Mouse (Mus musculus): ENCODE measurements around the gene Itk. TPM values are rescaled to one million over a fixed set of nuclear protein-coding genes. Genes with fewer than 3 reads are reported as not detected.

Gene Itk
- polyA plus RNA-seq, 1 experiment: 0.65 TPM

DNA sequence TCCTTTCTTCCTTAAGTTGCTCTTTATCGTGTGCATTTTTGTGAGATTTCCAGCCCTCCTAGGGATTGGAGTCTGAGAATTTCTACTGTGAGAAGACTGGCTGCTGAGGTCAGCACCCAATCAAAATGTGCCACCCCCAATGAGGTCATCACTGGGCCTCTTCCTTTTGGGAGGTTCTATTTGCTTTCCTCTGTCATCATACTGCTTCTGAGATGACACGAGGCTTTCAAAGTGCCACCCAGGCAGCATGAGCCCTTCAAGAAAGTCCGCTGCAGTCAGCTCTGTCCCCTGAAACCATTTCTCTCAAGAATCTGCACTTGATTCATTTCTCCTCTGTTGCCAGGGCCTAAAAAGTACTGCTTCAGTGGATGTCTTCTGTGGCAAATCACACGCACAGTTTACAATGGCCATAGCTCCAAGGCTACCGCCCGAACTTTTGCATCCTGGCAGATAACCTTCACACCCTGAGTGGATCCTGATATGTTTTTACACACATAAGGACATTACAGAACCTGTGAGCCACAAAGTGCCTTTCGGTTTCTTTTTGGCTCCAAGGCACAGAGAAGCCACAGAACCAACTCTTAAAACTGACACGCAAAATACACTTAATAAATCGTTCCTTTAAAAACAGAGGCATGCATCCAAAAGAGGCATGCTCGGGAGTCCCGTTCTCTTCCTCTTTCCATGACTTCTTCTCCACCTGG, 80.9 kb downstream of the Itk start:
- DNase-seq (ENCODE audit: low spot score): no peak

DNA sequence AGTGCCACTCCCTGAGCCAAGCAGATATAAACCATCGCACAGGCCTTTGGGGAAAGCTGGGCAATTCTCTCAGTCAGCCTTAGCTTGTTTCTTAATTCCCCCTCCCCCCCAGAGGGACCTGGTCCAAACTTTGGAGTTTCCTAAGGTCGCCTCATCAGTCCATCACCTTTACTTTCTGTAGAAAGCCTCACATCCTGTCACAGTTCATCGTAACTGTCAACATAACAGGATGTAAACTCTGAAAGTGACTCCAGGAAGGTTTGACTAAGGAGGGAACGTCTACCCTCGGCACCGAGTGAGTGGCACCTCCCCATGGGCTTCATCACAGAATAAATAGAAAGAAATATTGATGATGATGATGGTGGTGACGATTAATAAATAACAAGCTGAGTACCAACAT, 81.5 kb downstream of the Itk start:
- no peak for DNase-seq (ENCODE audit: low spot score)

DNA sequence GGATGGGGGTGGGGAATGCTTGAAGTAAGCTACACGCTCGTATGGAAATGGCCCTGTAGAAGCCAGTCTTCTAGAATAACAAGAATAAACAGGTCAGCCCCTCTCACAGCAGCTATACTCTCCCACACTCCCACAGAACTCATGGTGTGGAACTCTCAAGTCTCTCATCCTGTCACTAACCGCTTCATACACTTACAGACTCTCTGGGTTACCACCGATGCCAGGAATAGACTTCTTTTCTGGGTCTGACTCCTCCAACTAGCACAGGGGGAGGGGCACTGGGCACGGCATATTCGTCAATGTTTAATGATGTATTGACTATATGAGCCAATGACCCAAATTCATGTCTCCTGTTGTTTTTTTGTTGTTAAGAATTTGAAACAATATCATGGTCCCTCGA, 82.5 kb downstream of the Itk start:
- no peak for DNase-seq (ENCODE audit: low spot score)

DNA sequence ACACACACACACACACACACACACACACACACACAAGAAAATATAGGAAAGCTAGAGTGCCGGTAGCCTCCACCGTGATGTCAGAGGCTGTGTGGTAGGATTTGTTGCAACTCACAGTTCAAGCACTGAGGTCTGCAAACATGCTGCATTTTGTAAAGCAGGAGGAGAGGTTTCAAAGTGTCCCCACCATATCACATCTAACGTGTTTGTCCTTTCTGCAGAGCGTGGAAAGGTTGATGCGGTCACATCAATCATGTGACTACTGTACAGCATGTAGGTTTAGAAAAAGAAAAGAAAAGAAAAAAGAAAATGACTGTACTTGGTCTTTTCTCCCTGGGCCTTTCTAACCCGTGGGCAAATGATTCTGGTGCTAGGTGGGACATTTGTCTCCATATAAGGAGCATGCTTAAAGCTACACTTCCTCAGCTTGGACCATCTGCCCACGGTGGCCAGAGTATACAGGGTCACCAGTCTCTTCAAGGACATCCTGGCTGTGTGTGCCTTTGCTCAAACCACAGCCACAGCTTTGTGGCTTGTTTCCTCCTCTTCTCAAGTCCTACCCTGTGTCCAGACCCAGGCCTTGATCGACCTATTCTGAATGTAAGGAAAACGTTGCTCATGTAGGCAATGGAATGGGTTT, 83.3 kb downstream of the Itk start:
- DNase-seq (ENCODE audit: low spot score): no peak

DNA sequence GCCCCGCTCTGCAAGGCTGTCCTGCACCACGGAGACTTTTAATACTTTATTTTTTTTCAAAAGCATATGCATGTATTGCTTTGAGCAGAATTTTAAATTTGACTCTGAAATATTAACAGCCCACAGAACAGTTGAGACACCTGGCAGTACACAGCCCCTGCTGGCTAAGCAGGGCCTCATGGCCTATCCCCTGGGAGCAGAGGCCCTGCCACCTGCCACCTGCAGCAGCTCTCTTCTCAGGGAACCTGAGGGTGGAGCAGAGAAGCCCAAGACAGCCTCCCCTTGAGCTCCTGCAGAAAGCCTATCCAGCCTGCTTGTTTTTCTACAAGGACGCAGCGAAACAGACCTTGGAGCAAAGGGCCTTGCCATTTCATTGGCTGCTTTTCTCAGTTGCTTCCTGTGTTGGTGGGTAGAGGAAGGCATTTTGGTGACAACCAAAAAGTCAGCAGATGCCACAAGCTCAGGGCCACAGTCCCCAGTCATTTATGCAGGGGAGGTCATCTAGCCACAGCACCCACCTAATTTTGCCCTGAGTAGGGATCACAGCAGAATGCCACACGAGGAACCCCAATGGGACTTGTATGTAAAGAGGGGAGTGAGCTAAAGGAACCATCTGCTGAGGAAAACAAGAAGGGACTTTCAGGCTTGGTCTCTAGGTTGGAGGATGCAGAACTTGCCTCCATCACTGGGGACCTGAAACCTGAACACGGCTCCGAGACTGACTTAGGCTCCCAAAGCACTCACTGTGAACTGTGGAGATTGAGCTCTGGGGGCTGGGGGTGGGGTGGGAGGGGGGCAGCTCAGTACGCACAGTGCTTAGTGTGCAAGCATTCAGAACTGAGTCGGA, 84.2 kb downstream of the Itk start:
- no peak for DNase-seq (ENCODE audit: low spot score)

DNA sequence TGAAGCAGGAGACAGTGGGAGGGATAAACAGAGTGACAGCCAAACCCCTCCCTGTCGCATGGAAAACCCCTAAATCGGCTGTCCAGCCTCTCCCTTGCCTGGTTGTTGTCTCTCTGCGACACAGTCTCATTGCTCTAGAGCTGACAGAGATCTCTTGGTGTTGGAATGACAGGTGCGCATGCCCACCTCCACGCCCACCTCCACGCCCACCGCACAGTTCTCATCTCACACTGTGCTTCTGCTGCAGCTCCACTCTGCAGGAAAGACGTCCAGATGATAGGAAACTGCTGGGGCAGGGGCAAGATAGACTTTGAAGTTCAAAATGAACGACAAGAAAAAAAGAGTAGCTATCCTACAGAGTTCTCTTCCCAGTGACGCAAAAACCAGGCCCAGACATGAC, 85.2 kb downstream of the Itk start:
- no peak for DNase-seq (ENCODE audit: low spot score)

DNA sequence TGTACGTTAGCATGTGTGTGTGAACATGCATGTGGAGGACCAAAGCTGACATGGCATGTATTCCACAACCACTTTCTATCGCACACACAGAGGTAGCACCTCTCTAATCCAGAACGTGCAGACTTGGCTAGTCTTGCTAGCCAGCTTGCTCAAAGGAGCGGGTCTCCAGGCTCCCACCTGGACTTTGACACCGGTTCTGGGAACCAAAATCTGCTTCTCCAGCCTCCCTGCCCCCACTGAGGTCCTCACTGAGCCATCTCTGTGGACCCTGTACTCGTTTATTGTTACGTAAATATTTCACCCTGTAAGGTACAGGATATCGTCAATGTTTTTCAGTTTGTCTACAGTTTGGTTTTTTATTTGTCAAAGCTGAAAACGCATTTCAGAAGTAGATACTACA, 86.8 kb downstream of the Itk start:
- no peak for DNase-seq (ENCODE audit: low spot score)

DNA sequence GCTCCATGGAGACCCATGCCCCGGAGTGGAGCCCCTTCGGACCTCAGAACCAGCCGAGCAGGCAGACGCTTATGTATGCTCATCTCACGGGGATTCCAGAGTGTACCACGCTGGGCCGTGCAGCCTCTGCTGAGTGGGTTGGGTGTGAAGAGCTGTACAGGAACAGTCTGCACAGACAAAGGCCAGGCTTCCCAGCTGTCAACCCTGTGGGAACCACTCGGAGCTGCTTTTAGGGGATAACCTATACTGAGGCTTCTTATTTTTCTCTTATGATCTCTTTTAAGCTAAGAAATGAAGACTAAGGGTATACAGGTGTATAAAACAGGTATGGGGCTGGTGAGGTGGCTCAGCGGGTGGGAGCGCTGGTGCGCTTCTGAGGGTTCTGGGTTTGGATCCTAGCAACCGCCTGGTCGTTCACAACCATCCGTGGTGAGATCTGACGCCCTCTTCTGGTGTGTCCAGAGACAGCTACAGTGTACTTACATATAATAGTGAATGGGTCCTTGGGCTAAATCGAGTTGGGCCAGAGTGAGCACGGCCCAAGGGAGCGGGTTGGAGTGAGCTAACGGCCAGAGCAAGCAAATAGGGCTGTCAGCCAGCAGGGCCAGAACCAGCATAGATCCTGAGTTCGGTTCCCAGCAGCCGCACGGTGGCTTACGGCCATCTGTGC, 87.6 kb downstream of the Itk start:
- DNase-seq (ENCODE audit: low spot score): no peak

DNA sequence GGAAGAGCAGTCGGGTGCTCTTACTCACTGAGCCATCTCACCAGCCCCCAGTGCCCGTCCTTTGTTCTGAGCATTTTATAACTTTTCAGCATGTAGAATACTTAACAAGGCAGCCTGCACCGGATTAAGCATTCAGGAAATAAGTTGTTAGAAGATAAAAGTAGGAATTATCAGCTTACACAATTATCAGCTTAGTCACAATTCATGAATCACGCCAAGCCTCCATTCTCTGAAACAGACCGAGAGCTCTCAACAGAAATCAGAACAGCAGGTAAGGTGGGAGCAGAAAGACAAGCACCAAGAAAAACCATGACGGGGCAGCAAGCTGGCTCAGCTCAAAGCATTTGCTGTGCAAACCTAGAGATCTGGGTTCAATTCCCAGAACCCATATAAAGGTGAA, 89.4 kb downstream of the Itk start:
- DNase-seq (ENCODE audit: low spot score): no peak

DNA sequence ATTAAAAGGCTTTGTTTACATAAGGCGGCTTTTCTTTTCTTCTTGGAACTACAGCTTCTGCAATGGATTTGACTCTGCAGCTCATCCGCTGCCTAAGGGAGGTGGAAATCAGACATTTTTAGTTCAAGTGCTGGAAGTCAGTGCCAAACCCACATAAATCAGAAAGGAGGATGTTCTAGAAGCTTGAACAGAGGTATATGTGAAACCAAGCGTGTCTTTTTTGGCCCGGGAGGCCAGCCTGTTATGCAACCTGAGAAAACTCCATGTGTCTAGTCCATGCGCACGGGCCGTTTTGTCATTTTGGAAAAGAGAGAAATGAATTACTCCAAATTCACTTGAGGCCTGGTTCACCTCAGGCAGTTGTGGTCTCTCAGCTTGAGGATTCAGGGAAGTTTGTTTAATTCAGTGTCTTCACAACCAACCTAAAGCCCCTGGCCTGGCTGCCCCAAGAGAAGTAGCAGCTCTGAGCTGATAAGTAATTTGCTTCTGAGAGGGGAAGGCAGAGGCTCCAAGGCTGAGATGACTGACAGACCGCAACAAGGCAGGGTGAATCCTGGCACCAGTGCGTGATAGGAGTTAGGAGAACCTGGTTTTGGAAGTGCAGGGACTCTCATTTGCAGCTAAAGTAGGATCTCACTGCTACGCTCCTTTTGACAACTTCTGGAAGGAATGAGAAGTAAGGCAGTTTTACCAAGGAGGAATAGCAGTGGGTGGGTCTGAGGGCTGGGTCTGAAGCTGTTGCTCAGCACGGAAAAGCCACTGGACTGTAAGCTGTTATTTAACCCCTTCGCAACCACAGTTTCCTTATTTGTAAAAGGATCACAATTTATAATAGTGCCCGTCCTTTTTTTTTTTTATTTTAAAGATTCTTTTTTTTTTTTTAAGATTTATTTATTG, 90.2 kb downstream of the Itk start:
- no peak for DNase-seq (ENCODE audit: low spot score)

DNA sequence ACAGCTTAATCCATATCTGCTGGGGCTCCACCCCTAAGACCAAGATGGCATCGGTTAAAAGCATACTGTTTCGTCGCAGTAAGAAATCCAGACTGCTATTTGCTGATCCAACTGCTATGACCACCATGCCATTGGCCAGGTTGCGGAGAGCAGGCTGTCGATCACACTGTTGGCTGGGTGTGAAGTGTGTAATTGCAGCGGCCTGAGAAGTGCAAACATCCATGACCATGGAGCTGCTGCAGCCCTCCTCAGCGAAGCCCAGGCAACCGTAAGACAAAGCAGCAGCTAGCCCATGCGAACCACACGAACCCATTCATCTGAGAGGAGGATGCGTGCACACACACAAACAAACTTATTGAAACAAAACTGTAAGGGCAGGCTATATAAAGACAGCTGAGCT, 94.9 kb downstream of the Itk start:
- no peak for DNase-seq (ENCODE audit: low spot score)

DNA sequence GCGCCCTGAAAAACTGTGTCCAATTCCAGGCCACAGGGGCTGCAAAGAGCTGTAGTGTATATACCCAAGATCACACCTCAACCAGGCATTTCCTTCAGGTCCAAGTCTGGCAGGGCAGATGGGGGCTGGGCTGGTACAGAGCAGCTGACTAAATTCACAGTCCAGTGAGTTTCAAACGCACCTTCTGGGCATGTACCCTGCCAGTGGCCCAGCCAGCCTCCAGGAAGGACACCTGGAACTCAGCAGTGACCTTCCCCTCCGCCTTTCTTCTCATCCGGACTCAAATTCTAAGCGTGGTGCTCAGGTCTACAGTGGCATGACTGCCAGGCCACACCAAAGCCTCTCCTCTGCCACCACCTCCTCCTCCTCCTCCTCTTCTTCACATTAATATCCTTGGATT, 95.8 kb downstream of the Itk start:
- DNase-seq (ENCODE audit: low spot score): no peak

DNA sequence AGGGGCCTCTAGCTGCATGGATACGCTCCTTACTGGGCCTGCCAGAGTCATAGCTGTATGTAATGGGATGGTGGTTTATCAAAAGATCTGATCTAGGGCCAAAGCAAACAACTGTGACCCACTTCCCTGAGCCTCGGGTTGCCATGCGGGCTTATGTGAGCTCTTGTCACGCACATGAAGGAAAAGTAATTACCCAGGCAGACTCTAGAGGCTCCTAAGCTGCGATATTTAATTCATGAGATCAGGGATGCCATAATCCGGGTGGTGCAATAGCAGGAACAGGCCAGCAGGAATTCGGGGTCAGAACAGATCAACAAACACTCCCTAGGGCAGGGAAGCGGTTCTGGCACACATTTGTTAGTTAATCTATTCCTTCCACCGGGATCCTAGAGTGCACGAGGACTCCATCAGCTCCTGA, 98.3 kb downstream of the Itk start:
- DNase-seq (ENCODE audit: low spot score): no peak

DNA sequence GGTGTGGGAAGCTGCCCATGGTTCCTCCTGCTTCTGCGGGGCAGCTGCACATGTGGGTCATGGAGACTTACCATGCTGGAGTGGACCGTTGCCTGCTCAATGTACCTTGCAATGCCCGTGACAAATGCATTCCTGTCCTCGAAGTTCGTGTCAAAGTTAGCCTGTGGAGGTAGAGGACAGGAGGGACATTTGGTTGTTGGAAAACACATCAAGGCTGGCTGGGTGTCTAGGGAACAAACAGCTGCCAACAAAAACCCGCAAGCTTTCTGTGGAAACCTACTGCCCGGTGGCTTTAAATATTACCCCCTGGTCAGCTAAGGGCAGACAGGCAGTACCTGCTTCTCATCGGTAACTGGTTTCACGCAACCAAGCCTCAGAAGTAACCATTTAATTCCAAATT, 99.8 kb downstream of the Itk start:
- no peak for DNase-seq (ENCODE audit: low spot score)

DNA sequence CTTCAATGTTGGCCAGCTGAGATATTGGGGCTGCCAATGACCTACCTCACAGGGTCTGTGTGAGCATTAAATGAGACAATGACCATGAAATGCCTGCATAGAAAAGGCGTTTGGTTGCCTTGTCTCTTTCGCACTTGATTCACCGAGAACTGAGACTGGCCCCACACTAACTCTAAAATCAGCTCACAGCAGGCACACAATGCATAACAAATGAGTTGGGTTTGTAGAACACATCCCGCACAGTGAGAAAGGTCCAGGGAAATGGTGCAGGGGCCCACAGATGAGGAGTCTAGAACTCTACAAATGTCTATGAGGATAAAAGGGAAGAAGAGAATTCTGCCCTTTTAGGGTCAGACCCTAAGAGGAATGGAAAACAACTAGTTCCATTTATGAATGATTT, 100.3 kb downstream of the Itk start:
- no peak for DNase-seq (ENCODE audit: low spot score)

DNA sequence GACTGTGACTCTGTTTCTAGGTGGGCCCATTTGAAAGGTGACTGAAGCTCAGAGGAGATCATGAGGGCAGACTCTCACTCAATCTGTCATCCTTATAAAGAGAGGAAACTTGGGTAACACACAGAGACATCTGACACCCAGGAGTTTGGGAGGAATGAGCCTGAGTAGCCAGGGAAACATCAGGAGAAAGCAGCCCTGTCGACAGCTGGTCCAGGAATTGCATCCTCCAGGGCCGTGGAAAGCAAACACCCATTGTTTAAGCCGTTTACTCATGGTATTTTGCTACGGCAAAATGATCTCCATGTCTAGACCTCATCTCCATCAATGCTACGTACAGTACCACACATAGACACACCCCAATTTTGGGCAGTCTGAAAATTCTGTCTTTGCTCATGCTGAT, 101.2 kb downstream of the Itk start:
- no peak for DNase-seq (ENCODE audit: low spot score)

DNA sequence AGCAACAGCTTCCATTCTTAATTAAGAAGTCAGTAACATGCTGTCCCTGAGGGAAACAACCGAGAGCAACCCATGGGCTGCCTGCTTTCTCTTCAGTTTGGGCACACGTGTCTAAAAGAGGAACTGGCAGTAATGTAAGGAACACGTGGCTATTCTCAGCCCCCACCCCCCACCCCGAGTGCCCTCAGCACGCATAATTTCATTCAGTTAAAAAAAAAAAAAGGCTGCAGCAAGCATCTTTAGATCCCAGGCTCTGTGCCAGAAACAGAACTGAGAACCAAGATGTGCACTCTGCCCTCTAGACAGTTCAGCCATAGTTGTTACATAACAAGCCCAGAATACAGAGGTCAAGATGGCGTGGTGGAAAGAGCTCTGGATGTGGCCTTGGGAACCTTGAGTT, 102.5 kb downstream of the Itk start:
- DNase-seq (ENCODE audit: low spot score): no peak

DNA sequence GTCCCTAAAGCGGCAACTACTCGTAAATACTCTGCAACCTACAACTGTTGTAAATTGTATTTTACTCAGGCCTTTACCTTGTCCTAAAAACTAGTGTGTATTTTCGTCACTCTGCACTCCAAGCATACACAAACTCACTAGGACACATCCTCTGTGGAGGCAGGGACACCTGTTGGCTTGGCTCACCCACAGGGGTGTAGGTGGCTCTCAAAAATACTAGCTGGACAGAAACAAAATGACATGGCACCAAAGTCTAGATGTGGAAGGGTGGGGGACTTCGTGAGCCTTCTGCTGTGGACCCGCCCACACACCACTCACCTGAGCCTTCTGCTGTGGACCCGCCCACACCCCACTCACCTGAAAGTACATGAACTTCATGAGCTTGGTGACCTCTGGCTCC, 105.5 kb downstream of the Itk start:
- no peak for DNase-seq (ENCODE audit: low spot score)

DNA sequence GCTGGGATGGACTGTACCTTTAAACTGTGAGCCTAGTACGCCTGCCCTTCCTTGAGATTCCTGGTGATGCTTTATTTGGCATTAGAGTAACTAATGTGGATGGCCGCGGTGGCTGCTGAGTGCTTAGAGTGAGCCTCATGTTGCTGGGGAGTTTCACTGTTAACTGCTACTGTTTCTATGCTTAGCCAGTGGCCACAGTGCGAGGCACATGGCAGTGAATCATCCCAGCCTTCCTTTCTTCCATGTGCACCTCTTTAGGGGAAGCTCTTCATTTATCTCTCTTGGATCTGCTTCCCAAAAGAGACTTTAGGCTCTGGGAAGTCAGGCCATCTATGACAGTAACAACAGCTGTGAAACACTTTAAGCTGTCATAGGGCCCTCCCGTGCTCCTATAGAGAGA, 106.7 kb downstream of the Itk start:
- no peak for DNase-seq (ENCODE audit: low spot score)

DNA sequence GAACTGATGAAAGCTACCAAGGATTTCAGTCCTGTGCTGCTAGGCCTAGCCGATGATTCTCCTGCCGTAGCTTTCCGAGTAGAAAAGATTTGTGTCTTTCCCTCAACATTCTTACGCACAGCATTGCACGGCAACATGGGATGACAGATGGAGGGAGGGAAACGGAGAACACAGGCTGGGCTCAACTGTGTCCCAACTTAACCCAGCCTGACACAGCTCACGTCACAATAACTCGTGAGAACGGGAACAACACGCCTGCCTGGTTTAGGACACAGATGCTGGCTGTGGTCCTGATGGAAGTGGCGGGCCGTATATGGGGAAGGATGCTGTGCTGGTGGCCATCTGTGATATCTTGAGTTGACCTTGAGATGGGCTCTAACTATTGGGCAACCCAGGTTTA, 110.6 kb downstream of the Itk start:
- DNase-seq (ENCODE audit: low spot score): no peak

DNA sequence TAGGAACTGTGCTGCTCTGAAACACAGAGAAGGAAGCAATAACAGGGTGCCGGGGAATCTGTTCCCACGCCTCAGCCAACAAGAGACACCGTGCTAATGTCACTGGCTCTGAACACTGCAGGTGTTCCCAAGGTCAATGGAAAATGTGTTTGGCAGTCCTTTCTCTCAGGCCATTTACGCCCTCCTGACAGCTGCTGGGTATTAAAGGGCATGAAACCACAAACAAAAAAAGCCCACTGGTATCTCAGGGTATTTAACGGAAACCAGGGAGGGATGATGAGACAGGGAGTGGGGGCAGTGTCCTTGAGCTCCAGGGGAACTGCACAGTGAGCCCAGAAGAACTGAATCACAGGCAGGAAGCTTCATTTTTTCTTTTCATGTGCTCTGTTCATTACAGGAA, 111.2 kb downstream of the Itk start:
- DNase-seq (ENCODE audit: low spot score): no peak
